Mouse (Mus musculus): ENCODE measurements around the gene Tom1.

DNA sequence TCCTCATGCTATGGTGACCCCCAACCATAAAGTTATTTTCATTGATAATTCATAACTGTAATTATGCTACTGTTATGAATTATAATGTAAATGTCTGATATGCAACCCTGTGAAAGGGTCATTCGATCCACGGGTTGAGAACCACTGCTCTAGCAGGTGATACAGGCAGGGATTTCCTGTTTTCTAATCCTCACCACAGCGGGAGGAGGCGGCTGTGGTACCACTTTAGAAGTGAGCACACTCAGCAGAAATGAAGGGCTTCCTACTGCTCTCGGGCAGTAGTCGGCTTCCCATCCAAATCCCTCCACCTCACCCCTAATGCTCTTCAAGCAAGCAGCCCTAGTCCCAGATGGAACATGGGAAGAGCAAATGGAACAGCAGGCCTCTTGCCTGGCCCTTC, 26.5 kb downstream of the Tom1 start:
- no peak for TF ChIP-seq CTCF (IDR thresholded peaks at IDR 0.05; ENCODE audit: borderline replicate concordance, insufficient read depth, low read length)
- TF ChIP-seq POLR2A (IDR thresholded peaks at IDR 0.05; ENCODE audit: low read depth, low read length) = no peak
